Mouse (Mus musculus) NIH3T3 (cell line): ENCODE results near the gene Atp11a.
A peak's percentile ranks its signal among the peaks of the same experiment; 100 is the strongest.

ENCODE experiments used
- DNase-seq: peaks from one replicate; pipeline ENCODE4 v3.0.0-alpha.2; 2012; ENCODE audit warnings: low read depth

Gene Atp11a

GRCm38 (mm10) chr8:12769296-12769695, 12.5 kb downstream of the Atp11a start:
- DNase-seq = no peak

DNA sequence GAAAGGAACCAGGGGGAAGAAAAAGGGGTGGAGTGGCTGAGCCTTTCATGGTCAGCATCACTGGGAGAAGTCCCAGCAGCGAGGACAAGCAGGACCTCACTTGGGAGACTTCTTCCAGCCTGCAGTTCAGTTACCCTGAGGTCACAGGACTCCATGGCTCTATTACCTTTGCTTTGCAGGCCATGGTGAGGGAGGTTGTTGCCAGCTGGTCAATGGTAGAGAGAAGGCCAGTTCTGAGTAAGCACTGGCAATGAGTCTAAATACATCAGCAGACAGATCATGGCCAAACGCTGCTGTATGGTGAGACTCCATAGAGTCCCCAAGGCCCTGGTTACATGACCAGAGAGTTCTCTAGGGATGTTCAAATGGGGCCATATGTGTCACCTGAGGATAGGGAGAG, 15.5 kb downstream of the Atp11a start:
- no peak for DNase-seq

DNA sequence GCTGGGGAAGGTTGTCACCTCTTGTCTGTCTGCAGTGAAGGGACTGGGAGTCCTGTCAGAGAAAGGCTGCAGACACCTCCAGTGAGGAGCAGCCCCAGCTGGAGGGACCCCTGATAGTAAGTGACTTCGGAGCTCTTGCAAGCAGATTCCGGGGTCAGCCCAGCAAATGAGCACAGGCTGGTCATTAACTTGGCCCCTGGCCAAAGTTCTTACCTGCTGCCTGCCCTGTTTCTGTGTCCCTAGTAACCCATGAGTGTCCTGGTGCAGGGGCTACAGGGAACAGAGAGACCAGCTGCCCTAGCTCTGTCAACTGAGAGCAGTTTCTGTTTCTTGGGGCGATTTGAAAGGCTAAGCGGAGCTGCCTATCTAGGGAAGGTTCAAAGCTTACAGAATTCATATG, 17.1 kb downstream of the Atp11a start:
- no peak for DNase-seq

DNA sequence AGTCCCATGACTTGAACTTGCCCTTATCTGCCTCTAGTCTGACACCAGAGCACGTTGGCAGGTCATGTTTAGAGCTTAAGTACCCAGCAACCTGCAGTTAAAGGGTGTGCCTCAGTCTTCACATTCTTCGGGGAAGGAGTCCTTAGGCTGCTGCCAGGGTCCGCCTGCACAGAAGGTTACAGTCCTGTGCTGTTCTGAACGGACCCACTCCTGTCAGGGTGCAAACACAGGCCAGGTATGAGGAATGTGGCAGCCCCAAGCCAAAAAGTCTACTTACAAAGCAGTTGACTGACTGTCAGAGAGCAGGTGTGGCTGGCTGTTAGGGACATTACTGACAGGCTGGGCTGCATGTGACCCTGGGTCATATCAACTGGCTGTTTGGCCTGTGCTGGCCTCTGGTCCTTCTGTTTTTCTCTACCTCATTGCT, 18.1 kb downstream of the Atp11a start:
- no peak for DNase-seq

- DNase-seq = no peak
Observed at GRCm38 (mm10) chr8:12775302-12775975, 18.6 kb downstream of the Atp11a start.

GRCm38 (mm10) chr8:12776166-12776565, 19.4 kb downstream of the Atp11a start:
- DNase-seq = no peak

DNA sequence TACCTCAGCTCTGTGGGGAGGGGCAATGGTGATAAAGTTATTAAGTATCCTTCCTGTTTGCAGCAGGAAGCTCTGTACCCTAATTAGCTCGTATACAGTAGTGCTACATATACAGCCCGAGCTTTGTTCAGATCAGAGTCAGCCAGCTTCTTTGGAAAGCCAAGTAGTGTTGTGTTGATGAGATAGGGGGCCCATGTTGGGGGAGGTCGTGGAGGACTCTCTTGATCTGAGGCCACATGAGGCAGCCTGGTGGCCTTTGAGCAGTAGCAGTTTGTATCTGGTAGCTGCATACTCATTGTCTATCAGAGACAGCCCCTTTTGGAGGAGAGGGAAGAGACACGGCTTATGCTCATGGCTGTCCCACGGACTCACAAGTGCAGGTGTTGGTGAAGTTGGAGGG, 20.4 kb downstream of the Atp11a start:
- no peak for DNase-seq

GRCm38 (mm10) chr8:12779541-12779940, 22.7 kb downstream of the Atp11a start:
- DNase-seq = peak; percentile 58

DNA sequence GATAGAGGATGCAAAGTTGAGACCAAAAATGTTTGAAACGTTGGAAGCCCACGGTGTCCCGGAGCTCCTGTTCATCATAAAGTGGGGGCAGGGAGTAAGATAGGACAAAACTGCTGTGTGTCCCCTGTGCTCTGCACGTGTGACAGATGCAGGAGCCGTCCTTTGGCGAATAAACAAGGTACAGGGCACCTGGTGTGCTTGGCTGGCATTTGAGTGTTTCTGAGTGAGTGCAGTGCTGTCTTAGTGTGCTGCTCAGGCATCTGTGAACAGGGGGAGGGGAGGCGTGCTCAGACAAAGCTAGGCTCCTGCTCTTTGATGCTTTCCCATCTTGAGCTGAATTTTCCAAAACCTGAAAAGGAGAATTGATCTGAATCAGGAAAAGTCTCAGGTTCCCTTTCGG, 28.7 kb downstream of the Atp11a start:
- DNase-seq = no peak

DNA sequence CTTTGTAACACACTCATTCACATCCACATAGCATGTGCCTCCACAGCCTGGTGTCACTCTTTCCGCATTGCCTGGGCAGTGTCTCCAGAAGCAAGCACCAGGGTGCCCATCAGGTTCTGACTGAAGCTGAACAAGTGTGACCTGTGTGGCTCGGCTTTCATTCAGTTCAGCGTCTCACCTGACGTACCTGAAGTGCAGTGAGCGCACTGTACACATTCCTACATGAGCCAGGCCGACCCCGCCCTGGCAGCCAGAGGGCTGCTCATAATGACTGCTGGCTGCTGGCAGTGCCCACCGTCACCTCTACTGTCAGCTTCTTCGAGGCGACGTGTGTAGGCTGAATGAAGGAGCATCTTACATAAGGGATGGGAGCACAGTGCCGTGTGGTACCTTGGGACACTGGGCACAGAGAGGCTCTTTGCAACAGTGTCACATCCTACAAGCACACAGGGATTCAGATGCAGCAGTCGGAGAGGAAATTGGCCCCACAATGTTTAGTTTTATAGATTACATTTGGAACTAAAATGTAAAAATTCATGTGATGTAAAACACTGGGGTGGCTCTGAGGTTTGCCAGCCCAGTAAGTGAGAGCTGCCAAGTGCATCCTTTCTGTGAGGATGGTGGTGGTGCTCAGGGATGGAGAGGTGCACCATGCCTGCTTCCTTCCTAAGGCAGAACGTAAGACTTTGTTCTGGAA, 29.6 kb downstream of the Atp11a start:
- no peak for DNase-seq

DNA sequence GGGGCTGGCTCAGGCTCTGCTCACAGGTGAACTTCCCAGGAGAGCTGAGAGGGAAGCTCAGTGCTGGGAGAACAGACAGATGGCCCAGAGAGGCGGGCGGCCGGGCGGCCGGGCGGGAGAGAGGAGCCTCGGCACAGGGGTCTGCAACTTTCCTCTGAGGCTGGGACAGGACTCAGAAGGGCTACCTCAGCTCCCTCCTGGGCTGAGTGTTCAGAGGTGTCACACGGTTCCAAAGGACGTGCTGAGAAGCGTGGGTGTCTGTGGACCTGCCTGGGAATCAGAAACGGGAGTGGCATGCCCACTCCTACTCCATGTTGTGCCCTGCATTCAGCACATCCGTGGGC, 30.1 kb downstream of the Atp11a start:
- DNase-seq = no peak

DNA sequence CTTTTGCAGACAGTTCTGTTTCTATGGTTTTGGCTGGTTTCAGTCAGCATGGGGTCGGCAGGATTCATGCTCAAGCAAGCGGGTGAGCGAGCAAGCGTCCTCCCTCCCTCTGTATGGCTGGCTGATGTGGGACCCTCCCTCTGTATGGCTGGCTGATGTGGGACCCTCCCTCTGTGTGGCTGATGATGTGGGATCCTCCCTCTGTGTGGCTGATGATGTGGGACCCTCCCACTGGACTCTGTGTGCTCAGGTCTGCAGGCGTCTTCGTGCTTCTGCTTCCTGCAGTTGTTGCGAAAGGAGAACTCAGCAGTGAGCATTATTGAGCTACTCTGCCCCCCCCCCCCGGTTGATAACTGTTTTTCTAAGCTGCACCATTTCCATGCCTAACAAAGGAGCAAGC, 30.6 kb downstream of the Atp11a start:
- DNase-seq = no peak

- no peak for DNase-seq
Observed at GRCm38 (mm10) chr8:12788695-12789094, 31.9 kb downstream of the Atp11a start.

DNA sequence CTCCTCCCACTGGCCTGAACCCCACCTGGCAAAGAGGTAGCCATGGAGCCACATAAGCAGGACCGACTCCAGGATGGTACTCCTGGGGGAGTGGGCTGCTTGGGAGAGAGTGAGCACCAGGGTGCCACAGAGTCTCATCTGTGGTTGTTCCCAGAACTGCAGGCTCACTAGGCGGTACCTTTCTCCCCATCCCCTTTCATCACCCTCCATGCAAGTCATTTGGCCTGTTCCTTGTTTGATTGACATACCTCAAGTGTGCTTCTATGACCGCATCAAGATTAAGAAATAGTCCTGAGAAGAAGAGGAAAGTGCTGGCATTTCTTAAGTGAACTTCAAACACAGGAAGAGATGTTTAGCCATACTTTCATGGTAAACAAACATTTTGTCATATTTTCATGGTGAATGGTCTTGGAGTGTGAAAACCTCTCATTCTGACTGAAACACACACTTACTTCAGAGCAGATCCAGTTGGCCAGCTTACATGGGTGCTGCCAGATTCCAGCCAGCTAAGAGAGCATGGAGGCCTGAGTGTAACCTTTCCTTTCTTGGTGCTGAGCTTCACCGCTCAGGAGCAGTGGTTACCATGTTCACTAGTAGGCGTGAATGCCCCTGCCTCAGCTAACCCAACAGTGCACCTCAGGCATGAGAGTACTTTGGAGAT, 38.3 kb downstream of the Atp11a start:
- DNase-seq = no peak

- DNase-seq = no peak
Observed at GRCm38 (mm10) chr8:12799099-12799498, 42.3 kb downstream of the Atp11a start.

DNA sequence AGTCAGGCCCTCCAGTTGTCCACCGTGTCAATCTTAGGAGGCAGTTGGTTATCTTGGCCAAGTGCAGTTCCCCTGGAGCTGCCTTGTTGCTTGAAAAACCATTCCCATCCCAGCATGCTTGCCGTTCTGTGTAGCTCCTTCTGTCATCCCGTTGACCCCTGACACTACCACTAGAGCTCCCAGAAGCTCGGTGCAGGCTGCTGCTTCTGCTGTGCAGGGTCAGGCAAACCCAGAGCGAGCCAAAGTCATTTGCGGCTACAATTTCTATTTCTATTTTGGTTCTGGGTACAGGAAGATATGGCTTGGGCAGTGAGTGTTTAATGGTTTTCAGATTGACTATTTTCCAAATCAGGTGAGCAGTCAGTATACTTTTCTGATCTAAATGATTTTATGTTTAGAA, 43.0 kb downstream of the Atp11a start:
- no peak for DNase-seq

DNA sequence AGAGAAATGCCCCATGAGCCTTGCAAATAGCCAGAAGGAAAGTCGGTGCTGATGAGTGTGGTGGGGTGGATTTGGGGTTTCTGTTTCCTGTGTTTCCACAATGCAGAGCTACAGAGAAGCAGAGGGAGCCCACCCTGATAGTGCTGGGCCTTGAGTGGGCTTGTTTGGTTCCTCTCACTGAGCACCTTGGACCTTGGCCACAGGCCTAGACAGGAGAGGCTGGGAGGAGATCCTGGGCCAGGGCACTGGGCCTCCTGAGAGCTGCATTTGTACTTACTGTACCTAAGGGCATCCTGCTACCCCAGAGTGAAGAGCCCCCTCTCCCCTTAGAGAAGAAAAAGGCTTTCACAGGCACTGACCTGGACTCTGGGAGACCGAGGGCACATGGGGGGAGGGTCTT, 43.4 kb downstream of the Atp11a start:
- DNase-seq = no peak

- no peak for DNase-seq
Observed at GRCm38 (mm10) chr8:12801586-12801985, 44.8 kb downstream of the Atp11a start.

GRCm38 (mm10) chr8:12803121-12803520, 46.3 kb downstream of the Atp11a start:
- DNase-seq = no peak

- DNase-seq = no peak
Observed at GRCm38 (mm10) chr8:12804909-12805308, 48.1 kb downstream of the Atp11a start.

GRCm38 (mm10) chr8:12805569-12805968, 48.8 kb downstream of the Atp11a start:
- DNase-seq = peak; percentile 13

- DNase-seq = no peak
Observed at GRCm38 (mm10) chr8:12808018-12808417, 51.2 kb downstream of the Atp11a start.

DNA sequence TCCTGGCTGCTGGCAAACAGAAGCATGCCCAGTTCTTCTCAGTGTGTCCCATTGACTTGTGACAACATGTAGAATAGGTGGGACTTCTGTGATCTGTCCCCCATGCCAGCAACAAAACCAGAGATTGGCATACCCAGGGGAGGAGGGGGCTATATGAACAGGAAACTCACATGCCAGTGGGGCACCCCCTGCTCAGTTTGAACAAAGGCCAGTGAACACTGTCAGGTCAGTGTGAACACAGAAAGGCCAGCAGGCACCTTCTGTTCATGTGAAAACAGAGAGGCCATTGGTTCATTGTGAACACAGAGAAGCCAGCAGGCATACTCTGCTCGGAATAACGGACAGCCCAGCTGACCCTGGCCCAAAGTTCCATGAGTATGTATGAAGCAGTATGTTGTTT, 52.7 kb downstream of the Atp11a start:
- DNase-seq = no peak
